Mouse (Mus musculus) mature B cell (primary cell): Measurements from ENCODE around the gene Rc3h2.

Experiments used
- in situ Hi-C: fragments of 300-500 bp; cut with MboI; formaldehyde crosslinking; loops from 2 replicates; pipeline ENCODE4 v1.14.3; 2019

Rc3h2 gene

GRCm38 (mm10) chr2:37338497-37339187 is 84.1 kb downstream of the Rc3h2 start:
- in situ Hi-C loops, result no loop called here

- in situ Hi-C loops, result no loop called here
These were observed 89.4 kb downstream of the Rc3h2 start for GRCm38 (mm10) chr2:37333321-37333720.

GRCm38 (mm10) chr2:37326215-37326614 is 96.5 kb downstream of the Rc3h2 start, which contains the start of gene Olfr368:
Gene Olfr368 (plus strand): TSS chr2:37326515.
- in situ Hi-C loops, result no loop called here
